Mouse (Mus musculus) stomach, postnatal 0 days (tissue): ENCODE measurements at regions not wholly inside any gene's neighbourhood (a gene's known extent, or its start where the extent isn't known, plus 50 kb on each side); places are given as distances from the start of the nearest gene placed in this dataset.
"Not testable (repeated sequence)": the region's sequence is repeated elsewhere in the genome, so short reads cannot be mapped to it uniquely, and the experiment has no call there.

Source experiments
- ATAC-seq: fragments of 200-750 bp; cut with Nextera tagmentation; 2 replicates; pipeline ENCODE4 v1.8.0; 2017; ENCODE audit not compliant: low FRiP score, low TSS enrichment
- DNase-seq: peaks from one replicate; pipeline ENCODE4 v3.0.0-alpha.2; 2016; ENCODE audit warnings: low spot score
- H3K27ac ChIP-seq: fragments of 300-500 bp; sonication (generic); replicated peaks from 2 replicates; pipeline ENCODE4 v1.5.1; 2014; ENCODE audit warnings: mild to moderate bottlenecking, control low read depth
- H3K27me3 ChIP-seq: fragments of 300-500 bp; sonication (generic); 2 replicates; pipeline ENCODE4 v1.6.1; 2014; ENCODE audit warnings: low read length; ENCODE audit not compliant: control insufficient read depth, insufficient read depth
- H3K36me3 ChIP-seq: fragments of 300-500 bp; sonication (generic); 2 replicates; pipeline ENCODE4 v1.6.1; 2014; ENCODE audit warnings: low read length, mixed read lengths; ENCODE audit not compliant: control insufficient read depth, insufficient read depth
- H3K4me1 ChIP-seq: fragments of 300-500 bp; sonication (generic); replicated peaks from 2 replicates; pipeline ENCODE4 v1.6.1; 2014; ENCODE audit warnings: antibody characterized with exemption; ENCODE audit not compliant: control insufficient read depth, insufficient read depth
- H3K4me2 ChIP-seq: fragments of 300-500 bp; sonication (generic); replicated peaks from 2 replicates; pipeline ENCODE4 v1.6.1; 2014; ENCODE audit warnings: low read depth, mild to moderate bottlenecking, control low read depth, moderate library complexity
- H3K4me3 ChIP-seq: fragments of 300-500 bp; sonication (generic); 2 replicates; pipeline ENCODE4 v1.5.1; 2014; ENCODE audit warnings: low read depth, low read length, control low read depth
- H3K9ac ChIP-seq: fragments of 300-500 bp; sonication (generic); 2 replicates; pipeline ENCODE4 v1.6.1; 2014; ENCODE audit warnings: mild to moderate bottlenecking, low read length, control low read depth, mixed read lengths
- H3K9me3 ChIP-seq: fragments of 300-500 bp; sonication (generic); 2 replicates; pipeline ENCODE4 v1.6.1; 2016; ENCODE audit warnings: low read length; ENCODE audit not compliant: control insufficient read depth
- CTCF ChIP-seq: IDR thresholded peaks from 2 replicates; pipeline ENCODE4 v1.5.1; 2016; ENCODE audit warnings: antibody characterized with exemption, low read depth, mild to moderate bottlenecking, moderate library complexity
- EP300 ChIP-seq: optimal IDR thresholded peaks from 2 replicates; pipeline ENCODE3; 2016; ENCODE audit warnings: antibody characterized with exemption
- WGBS: fragments of 180-500 bp; shearing (Covaris S2); extraction: QIAGEN DNeasy Blood & Tissue Kit; methylation state at CpG from one replicate; pipeline ENCODE4 v1.1.7; 2014; 5-methylcytosine and 5-hydroxymethylcytosine counted together

DNA sequence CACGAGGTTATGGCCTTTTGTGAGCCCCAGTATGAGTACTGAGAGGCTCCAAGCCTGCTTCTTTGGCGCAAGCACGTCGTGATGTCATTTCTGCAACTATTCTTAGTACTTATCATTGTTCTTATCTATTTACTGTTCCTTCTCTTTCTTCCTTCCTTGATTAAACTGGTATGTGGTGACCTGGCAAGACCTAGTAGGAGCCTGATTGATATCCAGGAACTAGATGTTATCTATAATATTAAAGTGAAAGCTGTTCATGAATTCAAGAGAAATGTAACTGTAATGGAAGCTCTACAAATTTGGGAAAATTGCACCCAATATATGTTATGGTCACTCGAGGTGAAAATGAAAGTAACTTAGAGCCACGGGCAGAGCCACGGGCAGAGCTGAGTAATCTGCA, 84.9 kb upstream of the Trim24 start:
- no peak overlapping the region for H3K4me3 ChIP-seq
- 86% methylated on average over 7 of the region's 7 CpGs for WGBS
- no peak overlapping the region for H3K9ac ChIP-seq
- H3K4me1 ChIP-seq = no peaks in the 10 kb centered on the region
- no peaks in the 10 kb centered on the region for H3K9me3 ChIP-seq
- no peaks in the 10 kb centered on the region for H3K36me3 ChIP-seq
- no peaks in the 10 kb centered on the region for H3K27me3 ChIP-seq
- DNase-seq (no peak), ATAC-seq (no peak)
- no peak overlapping the region for H3K27ac ChIP-seq
- H3K4me2 ChIP-seq = no peak overlapping the region
- TF ChIP-seq CTCF (no peak), EP300 (no peak)

DNA sequence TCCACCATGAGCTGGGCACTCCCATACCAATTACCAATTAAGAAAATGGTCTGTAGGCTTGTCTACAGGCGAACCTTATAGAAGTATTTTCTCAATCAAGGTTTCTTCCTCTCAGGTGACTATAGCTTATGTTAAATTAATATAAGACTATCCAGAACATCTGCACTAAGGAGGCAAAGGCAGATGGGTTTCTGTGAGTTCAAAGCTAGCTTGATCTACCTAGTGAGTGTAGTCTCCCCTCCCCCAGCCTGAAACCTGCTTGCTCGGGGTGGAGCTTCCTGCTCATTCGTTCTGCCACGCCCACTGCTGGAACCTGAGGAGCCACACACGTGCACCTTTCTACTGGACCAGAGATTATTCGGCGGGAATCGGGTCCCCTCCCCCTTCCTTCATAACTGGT, 82.8 kb upstream of the Trim24 start:
- ATAC-seq, H3K36me3 ChIP-seq, H3K27me3 ChIP-seq, H3K4me3 ChIP-seq, DNase-seq, H3K4me1 ChIP-seq, H3K9ac ChIP-seq, H3K27ac ChIP-seq, H3K4me2 ChIP-seq, H3K9me3 ChIP-seq: not testable (repeated sequence)
- 97% methylated on average over 3 of the region's 8 CpGs for WGBS

DNA sequence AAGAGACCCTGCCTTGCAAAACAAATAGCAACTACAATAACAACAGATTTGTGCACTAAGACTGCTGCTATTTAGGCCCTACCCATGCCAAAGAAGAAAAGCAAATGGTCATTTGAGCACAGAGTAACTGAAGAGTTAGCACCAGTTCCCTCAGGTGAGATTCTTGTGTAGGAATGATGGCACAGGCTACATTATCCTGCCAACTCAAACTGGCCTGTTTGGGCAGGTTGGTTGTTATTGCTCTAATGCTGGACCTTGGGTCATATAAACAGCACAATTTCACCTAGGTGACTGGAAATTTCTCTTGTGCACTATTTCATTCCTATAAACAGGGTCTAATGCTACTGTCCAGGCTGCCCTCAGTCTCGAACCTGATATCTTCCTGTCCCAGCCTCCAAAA, 79.7 kb upstream of the Trim24 start:
- ATAC-seq = no peak
- H3K4me2 ChIP-seq = no peak overlapping the region
- H3K27ac ChIP-seq = no peak overlapping the region
- WGBS = 91% methylated on average over 1 of the region's 1 CpGs
- TF ChIP-seq EP300 = no peak
- TF ChIP-seq CTCF = no peak
- no peaks in the 10 kb centered on the region for H3K9me3 ChIP-seq
- no peaks in the 10 kb centered on the region for H3K27me3 ChIP-seq
- no peaks in the 10 kb centered on the region for H3K36me3 ChIP-seq
- H3K4me3 ChIP-seq = no peak overlapping the region
- H3K9ac ChIP-seq = no peak overlapping the region
- no peaks in the 10 kb centered on the region for H3K4me1 ChIP-seq
- no peak for DNase-seq

DNA sequence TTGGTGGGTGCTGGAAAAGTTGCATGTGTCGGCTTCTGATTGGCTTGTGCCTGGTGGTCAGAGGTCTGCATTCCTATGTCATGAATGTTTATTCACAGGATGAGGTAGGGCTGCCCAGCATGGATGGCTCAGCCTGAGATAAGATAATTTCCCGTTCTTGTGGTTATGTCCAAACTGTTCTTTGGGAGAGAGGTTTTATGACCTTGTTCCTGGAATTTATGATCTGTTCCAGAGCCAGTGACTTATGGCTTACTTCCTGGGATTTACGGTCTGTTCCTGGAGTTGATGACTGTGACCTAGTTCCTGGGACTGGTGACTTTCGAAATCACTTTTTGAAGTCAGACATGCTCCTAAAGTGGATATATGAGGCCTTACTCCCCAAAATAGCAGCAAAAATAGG, 76.4 kb upstream of the Trim24 start:
- Histone ChIP-seq H3K27me3 (no peaks in the 10 kb centered on the region), H3K4me3 (no peak overlapping the region), H3K27ac (no peak overlapping the region), H3K9ac (no peak overlapping the region), H3K9me3 (no peaks in the 10 kb centered on the region), H3K4me2 (no peak overlapping the region), H3K4me1 (no peaks in the 10 kb centered on the region), H3K36me3 (no peaks in the 10 kb centered on the region)
- no peak for DNase-seq
- no peak for ATAC-seq
- 64% methylated on average over 4 of the region's 4 CpGs for WGBS
- no peak for TF ChIP-seq EP300
- TF ChIP-seq CTCF = no peak

DNA sequence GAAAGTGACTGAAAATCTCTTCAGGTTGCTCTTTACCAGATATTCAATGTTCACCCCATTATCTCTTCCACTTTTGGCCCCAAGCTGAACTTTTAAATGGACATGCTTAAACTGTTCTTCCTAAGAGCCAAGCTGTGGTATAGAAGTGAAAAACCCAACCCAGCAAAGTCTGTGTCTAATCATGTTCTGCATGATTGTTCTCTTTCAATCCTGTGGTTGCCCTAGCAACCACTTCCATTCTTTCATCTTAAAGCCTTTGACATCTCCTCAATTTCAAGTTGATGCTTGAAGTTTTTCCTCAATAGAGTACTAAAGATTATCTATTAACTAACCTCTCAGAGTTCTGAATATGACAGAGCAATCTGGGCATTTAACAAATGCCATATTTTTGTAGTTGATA, 75.6 kb upstream of the Trim24 start:
- ATAC-seq (no peak), DNase-seq (no peak)
- Histone ChIP-seq H3K9me3 (no peaks in the 10 kb centered on the region), H3K4me1 (no peaks in the 10 kb centered on the region), H3K4me2 (no peak overlapping the region), H3K4me3 (no peak overlapping the region), H3K27ac (no peak overlapping the region), H3K27me3 (no peaks in the 10 kb centered on the region), H3K36me3 (no peaks in the 10 kb centered on the region), H3K9ac (no peak overlapping the region)
- TF ChIP-seq CTCF (no peak), EP300 (no peak)

DNA sequence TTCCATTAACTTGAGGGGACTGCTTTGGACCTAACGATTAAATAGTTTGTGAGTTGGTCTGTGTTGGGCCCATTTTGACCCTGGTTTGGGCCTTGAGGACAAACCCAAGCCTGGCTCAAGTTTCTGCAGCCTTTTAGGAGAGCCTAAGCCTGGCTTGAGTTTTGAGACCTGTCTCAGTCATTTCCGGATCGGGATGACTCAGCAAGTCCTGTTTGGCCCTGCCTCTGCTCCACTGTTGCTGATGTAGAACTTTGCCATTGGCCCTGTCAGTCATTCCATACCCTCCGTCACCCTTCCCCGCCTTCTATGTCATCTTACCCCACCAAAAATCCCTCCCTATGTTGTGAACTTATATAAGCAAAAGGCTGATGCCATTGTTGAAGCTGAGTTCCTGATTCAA, 67.4 kb upstream of the Trim24 start:
- DNase-seq (no peak), ATAC-seq (no peak)
- TF ChIP-seq EP300 = no peak
- TF ChIP-seq CTCF = no peak
- Histone ChIP-seq H3K27ac (no peak overlapping the region), H3K36me3 (no peaks in the 10 kb centered on the region), H3K9me3 (no peaks in the 10 kb centered on the region), H3K9ac (no peak overlapping the region), H3K4me3 (no peak overlapping the region), H3K4me1 (no peaks in the 10 kb centered on the region), H3K4me2 (no peak overlapping the region), H3K27me3 (no peaks in the 10 kb centered on the region)
- 93% methylated on average over 5 of the region's 5 CpGs for whole genome bisulfite sequencing

DNA sequence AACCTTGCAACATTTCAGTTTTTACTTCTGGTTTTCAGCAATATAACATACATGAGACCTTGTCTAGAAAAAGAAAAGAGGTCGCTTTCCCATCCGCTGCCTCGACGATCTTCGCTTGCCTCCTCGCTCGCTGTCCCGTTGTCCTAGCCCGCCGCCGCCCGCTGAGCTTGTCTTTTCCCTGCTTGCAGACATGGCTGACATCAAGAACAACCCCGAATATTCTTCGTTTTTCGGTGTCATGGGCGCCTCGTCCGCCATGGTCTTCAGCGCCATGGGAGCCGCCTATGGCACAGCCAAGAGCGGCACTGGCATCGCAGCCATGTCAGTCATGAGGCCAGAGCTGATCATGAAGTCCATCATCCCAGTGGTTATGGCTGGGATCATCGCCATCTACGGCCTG, 64.7 kb upstream of the Trim24 start:
- 94% methylated on average over 24 of the region's 24 CpGs for WGBS
- not testable (repeated sequence) for DNase-seq, H3K4me2 ChIP-seq, H3K9me3 ChIP-seq, H3K27me3 ChIP-seq, H3K4me1 ChIP-seq, H3K27ac ChIP-seq, H3K36me3 ChIP-seq, H3K9ac ChIP-seq, ATAC-seq, H3K4me3 ChIP-seq

DNA sequence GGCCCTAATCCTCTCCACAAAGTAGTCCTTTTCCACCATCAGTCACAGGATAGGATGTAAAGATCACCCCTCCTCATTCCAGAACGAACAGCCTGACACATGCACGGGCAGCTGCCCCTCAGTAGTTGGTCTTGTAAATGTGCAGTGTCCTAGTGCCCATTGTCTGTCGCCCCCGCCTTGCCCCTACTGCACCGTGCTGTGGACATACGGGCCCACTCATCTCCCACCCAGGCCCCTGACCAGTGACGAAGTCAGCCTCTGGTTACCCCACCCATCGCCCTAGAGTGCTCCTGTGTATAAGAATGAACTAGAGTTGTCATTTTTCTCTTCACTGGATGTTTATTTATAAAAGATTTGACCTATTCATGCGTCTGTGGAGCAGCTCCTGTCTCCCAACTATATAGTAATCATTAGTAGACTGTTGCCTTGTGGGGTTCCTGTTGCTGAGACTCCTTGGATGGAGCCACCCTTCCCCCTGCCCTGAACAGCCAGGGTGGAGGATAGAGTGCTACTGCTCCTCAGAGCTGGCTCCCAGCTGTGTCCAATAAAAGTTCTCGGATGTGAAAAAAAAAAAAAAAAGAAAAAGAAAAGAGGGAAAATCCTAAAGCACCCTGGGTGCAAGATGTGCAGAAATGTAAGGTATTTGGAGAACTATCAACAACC, 64.0 kb upstream of the Trim24 start:
- not testable (repeated sequence) for H3K4me1 ChIP-seq, H3K4me3 ChIP-seq, H3K36me3 ChIP-seq, H3K27me3 ChIP-seq, DNase-seq, H3K27ac ChIP-seq, H3K4me2 ChIP-seq, H3K9me3 ChIP-seq, H3K9ac ChIP-seq
- WGBS = 43% methylated on average over 1 of the region's 10 CpGs
- ATAC-seq = peak; percentile 76

DNA sequence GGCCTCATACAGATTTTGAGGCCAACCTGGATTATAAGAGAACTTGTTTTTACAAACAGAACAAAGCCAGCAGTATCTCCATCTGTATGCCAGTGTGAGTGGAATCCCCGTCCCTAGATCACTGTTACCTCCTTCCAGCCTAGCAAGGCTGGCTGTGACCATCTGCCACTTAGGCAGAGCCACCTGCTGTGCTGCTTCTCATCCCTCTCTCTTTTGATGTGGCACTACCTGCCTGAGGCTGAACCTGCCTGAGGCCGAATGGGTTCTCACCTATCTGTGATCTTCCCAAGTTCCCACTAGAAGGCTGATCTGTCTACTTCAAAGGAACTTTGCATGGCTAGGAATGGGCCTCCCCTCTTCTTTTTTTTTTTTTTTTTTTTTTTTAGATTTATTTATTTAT, 55.4 kb upstream of the Trim24 start:
- ATAC-seq, H3K9me3 ChIP-seq, H3K27ac ChIP-seq, H3K4me1 ChIP-seq, H3K9ac ChIP-seq, H3K4me2 ChIP-seq, DNase-seq, H3K36me3 ChIP-seq, H3K27me3 ChIP-seq, H3K4me3 ChIP-seq: not testable (repeated sequence)
- WGBS = 78% methylated on average over 2 of the region's 2 CpGs
